Mouse (Mus musculus): ENCODE data around the gene Gm6370. TPM values are rescaled to one million over a fixed set of nuclear protein-coding genes. Genes with fewer than 3 reads are reported as not detected.
"Not testable (repeated sequence)": the region's sequence is repeated elsewhere in the genome, so short reads cannot be mapped to it uniquely, and the experiment has no call there.

Gene Gm6370
- polyA plus RNA-seq, 1 experiment from 2014 or later: not detected

DNA sequence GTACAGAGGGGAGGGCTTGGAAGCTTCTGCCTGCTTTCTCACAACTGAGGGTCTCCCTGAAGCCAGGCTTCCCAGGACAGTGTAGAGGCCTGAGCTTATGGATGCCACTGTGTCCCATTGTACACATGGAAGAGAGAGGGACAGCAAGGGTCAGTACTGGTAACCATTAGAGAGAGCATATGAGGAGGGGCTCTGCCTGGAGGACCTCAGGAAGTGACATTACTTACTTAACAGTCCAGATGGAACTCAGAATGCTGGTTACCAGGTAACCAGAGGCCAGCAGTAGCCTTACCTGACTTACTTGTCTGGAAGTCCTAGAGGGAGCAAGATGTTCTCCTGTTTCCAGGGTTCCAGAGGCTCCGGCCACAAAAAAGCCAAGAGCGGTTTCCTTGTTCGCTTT lies 34.3 kb downstream of the Gm6370 start, which contains the start of gene Gm3404:
Gene Gm3404 (plus strand): TSS at position 301 of the 400 bp plus-strand sequence.
- not testable (repeated sequence) for ATAC-seq (replicated peaks; ENCODE audit: insufficient number of reproducible peaks, low FRiP score, low TSS enrichment, low read depth); H3K9ac ChIP-seq (replicated peaks; ENCODE audit: low read length); H3K4me1 ChIP-seq (ENCODE audit: control insufficient read depth, insufficient read depth, low read length); H3K27ac ChIP-seq (replicated peaks; ENCODE audit: low read depth, low read length); H3K9me3 ChIP-seq (replicated peaks; ENCODE audit: control insufficient read depth, low read length); DNase-seq (ENCODE audit: low spot score); H3K4me3 ChIP-seq (ENCODE audit: low read depth, low read length); H3K4me2 ChIP-seq (ENCODE audit: low read depth, low read length); H3K36me3 ChIP-seq (replicated peaks; ENCODE audit: control insufficient read depth, insufficient read depth, low read depth, low read length); H3K27me3 ChIP-seq (ENCODE audit: control insufficient read depth, insufficient read depth, low read length)
- WGBS: 100% methylated on average over 1 of the region's 3 CpGs

DNA sequence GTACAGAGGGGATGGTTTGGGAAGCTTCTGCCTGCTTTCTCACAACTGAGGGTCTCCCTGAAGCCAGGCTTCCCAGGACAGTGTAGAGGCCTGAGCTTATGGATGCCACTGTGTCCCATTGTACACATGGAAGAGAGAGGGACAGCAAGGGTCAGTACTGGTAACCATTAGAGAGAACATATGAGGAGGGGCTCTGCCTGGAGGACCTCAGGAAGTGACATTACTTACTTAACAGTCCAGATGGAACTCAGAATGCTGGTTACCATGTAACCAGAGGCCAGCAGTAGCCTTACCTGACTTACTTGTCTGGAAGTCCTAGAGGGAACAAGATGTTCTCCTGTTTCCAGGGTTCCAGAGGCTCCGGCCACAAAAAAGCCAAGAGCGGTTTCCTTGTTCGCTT lies 46.2 kb downstream of the Gm6370 start, which contains the start of gene Gm3409:
Gene Gm3409 (plus strand): TSS at position 301 of the 400 bp plus-strand sequence.
- H3K4me1 ChIP-seq (ENCODE audit: control insufficient read depth, insufficient read depth, low read length); H3K27me3 ChIP-seq (ENCODE audit: control insufficient read depth, insufficient read depth, low read length); H3K9ac ChIP-seq (replicated peaks; ENCODE audit: low read length); H3K4me2 ChIP-seq (ENCODE audit: low read depth, low read length); H3K36me3 ChIP-seq (replicated peaks; ENCODE audit: control insufficient read depth, insufficient read depth, low read depth, low read length); DNase-seq (ENCODE audit: low spot score); H3K27ac ChIP-seq (replicated peaks; ENCODE audit: low read depth, low read length); ATAC-seq (replicated peaks; ENCODE audit: insufficient number of reproducible peaks, low FRiP score, low TSS enrichment, low read depth); H3K4me3 ChIP-seq (ENCODE audit: low read depth, low read length); H3K9me3 ChIP-seq (replicated peaks; ENCODE audit: control insufficient read depth, low read length): not testable (repeated sequence)
- WGBS: 100% methylated on average over 2 of the region's 3 CpGs

Other genes with a start within 250 kb of the Gm6370 start
- 3.8 and 3.9 TPM in 2 replicates for gene Wasf3, start 106.4 kb upstream of the Gm6370 start, polyA plus RNA-seq (2014; fragmentation: Nextera tagmentation; extraction: Ambion mirVana)
- not detected in 2 replicates for gene Gm6408, start 9.4 kb upstream of the Gm6370 start, polyA plus RNA-seq (2014; fragmentation: Nextera tagmentation; extraction: Ambion mirVana)
- not detected in 2 replicates for gene 4930449I24Rik, start 11.0 kb downstream of the Gm6370 start, polyA plus RNA-seq (2014; fragmentation: Nextera tagmentation; extraction: Ambion mirVana)
- gene Gm3402, start 22.8 kb downstream of the Gm6370 start, polyA plus RNA-seq (2014; fragmentation: Nextera tagmentation; extraction: Ambion mirVana): not detected in 2 replicates
- not detected in 2 replicates for gene Gm3404, start 34.4 kb downstream of the Gm6370 start, polyA plus RNA-seq (2014; fragmentation: Nextera tagmentation; extraction: Ambion mirVana)
- not detected in 2 replicates for gene Gm3409, start 46.3 kb downstream of the Gm6370 start, polyA plus RNA-seq (2014; fragmentation: Nextera tagmentation; extraction: Ambion mirVana)
- gene Gm3415, start 64.8 kb downstream of the Gm6370 start, polyA plus RNA-seq (2014; fragmentation: Nextera tagmentation; extraction: Ambion mirVana): not detected in 2 replicates
- gene Gpr12, start 93.9 kb downstream of the Gm6370 start, polyA plus RNA-seq (2014; fragmentation: Nextera tagmentation; extraction: Ambion mirVana): 0.14 TPM in 1 of 2 replicates, not detected in the other